Mouse (Mus musculus): Measurements from ENCODE around the gene Arhgap27.
"Not testable (repeated sequence)": the region's sequence is repeated elsewhere in the genome, so short reads cannot be mapped to it uniquely, and the experiment has no call there.

The Arhgap27 gene

DNA sequence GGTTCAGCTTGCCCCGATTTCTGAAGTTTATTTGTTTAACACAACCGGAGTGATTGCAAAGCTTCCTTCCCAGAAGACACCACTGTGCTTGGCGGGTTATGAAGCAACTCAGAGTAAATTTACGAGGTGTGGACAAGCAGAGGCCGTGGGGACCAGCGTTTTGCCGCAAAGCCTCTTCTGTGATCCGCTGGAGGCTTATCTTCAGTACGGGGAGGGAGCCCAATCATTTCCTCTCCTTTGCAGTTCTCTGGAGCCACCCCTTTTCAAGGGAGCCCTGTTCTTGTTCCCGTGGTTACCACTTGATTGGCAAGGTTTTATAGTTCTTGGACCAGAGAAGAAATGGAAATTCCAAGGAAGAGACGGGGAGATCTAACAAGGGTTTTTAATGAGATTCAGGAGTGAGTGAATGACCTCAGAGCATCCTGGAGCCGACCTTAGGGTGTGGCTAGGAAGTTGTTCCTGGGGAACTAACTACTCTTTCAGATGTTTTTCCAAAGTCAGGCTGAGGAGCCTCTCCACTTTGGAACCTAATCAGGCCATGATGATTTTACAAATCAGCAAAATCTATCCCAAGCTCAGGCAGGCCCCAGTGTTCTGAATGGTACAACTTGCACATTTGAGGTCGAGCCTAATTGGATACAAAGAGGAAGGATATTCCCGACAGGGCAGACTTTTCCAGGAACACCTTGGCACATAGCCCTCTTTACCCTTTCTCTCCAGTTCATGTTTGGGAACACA lies 71.2 kb downstream of the Arhgap27 start:
- no peak for DNase-seq

DNA sequence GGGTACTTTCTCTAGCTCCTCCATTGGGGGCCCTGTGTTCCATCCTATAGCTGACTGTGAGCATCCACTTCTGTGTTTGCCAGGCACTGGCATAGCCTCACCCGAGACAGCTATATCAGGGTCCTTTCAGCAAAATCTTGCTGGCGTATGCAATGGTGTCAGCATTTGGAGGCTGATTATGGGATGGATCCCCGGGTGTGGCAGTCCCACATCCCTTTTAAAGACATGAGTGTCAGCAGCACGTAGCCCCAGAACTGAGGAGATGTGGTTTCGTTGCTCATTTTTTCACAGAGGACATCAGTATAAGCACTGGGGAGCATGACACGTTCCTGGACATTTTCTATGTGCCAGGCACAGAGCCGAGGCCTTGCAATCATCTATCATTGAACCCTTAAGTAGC lies 72.7 kb downstream of the Arhgap27 start:
- not testable (repeated sequence) for DNase-seq

DNA sequence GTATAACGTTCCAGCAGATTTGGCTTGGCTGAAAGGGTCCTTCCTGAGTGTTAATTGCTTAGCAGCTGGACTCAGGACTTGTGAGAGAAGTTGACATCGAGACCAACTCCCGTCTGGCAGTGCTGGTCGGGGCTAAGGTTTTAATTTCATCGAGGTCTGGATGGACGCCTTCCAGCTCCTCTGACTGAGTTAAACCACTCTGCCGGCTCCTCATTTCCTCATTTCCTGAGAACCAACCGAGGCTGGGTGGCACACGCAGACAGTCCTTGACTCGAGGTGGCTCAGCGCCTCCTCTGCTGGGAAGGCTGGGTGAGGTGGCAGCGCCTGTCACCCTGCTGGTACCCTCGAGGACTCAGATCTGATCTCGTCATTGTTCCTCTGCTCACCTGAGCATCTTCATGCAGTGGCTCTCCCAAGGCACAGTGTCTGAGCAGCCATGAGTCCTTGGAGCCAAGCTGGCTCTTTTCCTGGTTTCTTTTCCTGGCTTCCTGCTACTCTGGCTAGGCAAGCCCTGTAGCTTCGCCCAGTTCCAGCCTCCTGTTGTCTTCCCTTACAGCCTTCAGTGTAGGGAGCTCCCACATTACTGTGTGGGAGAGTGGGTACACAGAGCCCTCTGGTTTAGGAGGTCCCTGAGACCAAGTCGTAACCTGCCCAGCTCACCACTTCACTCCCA lies 75.1 kb downstream of the Arhgap27 start:
- peak in 1 of 2 experiments; percentile 39 for DNase-seq

DNA sequence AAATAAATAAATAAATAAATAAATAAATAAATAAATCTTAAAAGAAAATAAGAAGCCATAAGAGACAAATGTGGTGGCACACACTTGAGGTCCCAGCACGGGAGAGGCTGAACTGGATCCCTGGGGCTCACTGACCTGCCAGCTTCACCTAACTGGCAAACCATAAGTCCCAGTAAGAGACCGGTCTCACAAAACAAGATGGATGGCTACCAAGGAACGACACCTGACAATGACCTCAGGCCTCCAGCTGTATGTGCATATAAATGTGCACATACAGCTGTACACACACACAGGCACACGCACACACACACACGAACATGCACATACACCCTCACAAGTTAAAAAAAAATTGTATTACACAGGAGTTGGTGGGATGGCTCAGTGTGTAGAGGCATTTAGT lies 76.6 kb downstream of the Arhgap27 start:
- no peak for DNase-seq

DNA sequence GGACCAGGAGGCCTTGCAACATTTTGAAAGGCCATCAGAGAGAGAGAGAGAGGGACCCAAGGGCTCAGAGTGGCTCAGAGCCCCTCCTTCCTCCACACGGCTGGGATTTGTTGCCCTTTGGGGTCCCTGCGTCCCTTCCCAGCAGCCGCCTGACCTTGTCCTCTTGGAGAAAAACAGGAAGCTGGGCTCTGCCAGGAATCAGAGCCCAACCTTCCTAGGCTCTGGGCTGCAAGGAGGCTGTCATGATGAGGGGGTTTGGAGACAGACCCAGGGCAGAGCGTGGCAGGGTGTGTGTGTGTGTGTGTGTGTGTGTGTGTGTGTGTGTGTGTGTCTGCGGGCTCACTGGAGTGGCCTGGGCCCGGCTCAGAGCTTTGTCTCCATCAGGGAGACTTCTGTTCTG lies 77.5 kb downstream of the Arhgap27 start:
- DNase-seq: no peak

DNA sequence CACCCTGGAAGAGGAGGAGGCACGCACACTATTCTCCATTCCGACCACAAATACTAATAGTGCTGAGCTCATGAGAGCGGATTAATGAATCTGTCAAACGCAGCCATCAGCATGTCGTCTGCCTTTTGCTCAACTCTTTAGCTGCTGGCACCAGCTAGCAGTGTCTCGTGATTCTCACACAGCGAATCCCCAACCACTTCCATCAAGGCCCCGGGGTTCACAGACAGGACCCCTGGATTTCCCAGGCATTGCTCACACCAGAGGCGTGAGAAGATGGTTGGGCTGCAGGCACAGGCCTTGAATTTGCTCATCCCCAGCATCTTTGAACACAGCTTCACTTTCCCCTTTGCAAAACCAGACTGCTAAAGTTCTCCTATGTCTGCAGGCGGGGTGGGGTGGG lies 78.2 kb downstream of the Arhgap27 start:
- no peak for DNase-seq

DNA sequence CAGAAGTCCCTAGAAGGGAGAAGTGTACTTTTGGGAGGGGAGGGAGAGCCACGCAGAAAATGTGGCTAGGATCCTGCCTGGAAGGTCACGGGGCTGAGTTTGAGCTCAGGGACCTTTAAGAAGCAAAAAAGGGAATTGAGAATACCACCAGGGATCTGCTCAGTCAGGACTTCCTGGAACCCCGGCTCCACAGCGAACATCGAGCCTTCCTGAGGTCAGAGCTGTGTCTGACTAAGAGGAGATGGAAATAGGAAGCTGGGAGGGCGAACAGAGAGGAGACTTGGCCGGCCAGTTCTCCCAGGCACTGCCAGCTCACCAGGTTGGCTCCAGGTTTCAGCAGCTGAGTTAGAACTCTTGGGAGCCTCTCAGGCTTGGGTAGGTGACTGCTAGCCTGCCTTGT lies 81.7 kb downstream of the Arhgap27 start:
- no peak for DNase-seq
